Mouse (Mus musculus): Measurements from ENCODE around the gene Gm43064.

GRCm38 (mm10) chr3:103780271-103780670 is 29.1 kb upstream of the Gm43064 start:
- TF ChIP-seq POLR2A (IDR thresholded peaks at IDR 0.05; ENCODE audit: borderline replicate concordance, insufficient read depth, low read length), result no peak
- no peak for TF ChIP-seq CTCF (IDR thresholded peaks at IDR 0.05; ENCODE audit: borderline replicate concordance, insufficient read depth, low read depth, low read length)
